Mouse (Mus musculus) midbrain, embryonic 11.5 days (tissue): ENCODE measurements around the gene Cdhr2. TPM values are rescaled to one million over a fixed set of nuclear protein-coding genes. Genes with fewer than 3 reads are reported as not detected.

ENCODE experiments used
- ATAC-seq: fragments of 200-750 bp; cut with Nextera tagmentation; 2 replicates; pipeline ENCODE4 v1.8.0; 2017; ENCODE audit warnings: moderate TSS enrichment, moderate library complexity; ENCODE audit not compliant: low FRiP score
- DNase-seq: peaks from one replicate; pipeline ENCODE4 v3.0.0; 2015; ENCODE audit warnings: low spot score; ENCODE audit errors: missing footprints
- H3K27ac ChIP-seq: fragments of 300-500 bp; sonication (generic); 2 replicates; pipeline ENCODE4 v1.5.1; 2014; ENCODE audit warnings: low read depth, low read length
- H3K27me3 ChIP-seq: fragments of 300-500 bp; sonication (generic); 2 replicates; pipeline ENCODE4 v1.6.1; 2014; ENCODE audit warnings: mild to moderate bottlenecking, low read length, moderate library complexity, mixed read lengths; ENCODE audit not compliant: control insufficient read depth, insufficient read depth
- H3K36me3 ChIP-seq: fragments of 300-500 bp; sonication (generic); 2 replicates; pipeline ENCODE4 v1.6.1; 2014; ENCODE audit warnings: mild to moderate bottlenecking, low read length, moderate library complexity, mixed read lengths; ENCODE audit not compliant: control insufficient read depth, insufficient read depth
- H3K4me1 ChIP-seq: fragments of 300-500 bp; sonication (generic); 2 replicates; pipeline ENCODE4 v1.6.1; 2014; ENCODE audit warnings: low read length; ENCODE audit not compliant: control insufficient read depth, insufficient read depth
- H3K4me2 ChIP-seq: fragments of 300-500 bp; sonication (generic); 2 replicates; pipeline ENCODE4 v1.6.1; 2014; ENCODE audit warnings: mild to moderate bottlenecking, moderate library complexity
- H3K4me3 ChIP-seq: fragments of 300-500 bp; sonication (generic); 2 replicates; pipeline ENCODE4 v1.5.1; 2014; ENCODE audit warnings: low read depth, low read length
- H3K9ac ChIP-seq: fragments of 300-500 bp; sonication (generic); 2 replicates; pipeline ENCODE4 v1.6.1; 2014; ENCODE audit warnings: low read length
- H3K9me3 ChIP-seq: fragments of 300-500 bp; sonication (generic); 2 replicates; pipeline ENCODE4 v1.6.1; 2016; ENCODE audit warnings: low read length; ENCODE audit not compliant: control insufficient read depth
- WGBS: fragments of 180-500 bp; shearing (Covaris S2); extraction: QIAGEN DNeasy Blood & Tissue Kit; methylation state at CpG from one replicate; pipeline ENCODE4 v1.1.7; 2014; 5-methylcytosine and 5-hydroxymethylcytosine counted together
- polyA plus RNA-seq: library from polyadenylated mRNA; unstranded; fragments of >200 nt; fragmentation: Nextera tagmentation; extraction: Ambion mirVana; gene quantifications from 2 replicates; pipeline ENCODE4 v1.2.1, GENCODE M21; 2014

Gene Cdhr2
- polyA plus RNA-seq, 1 experiment from 2014 or later = not detected

GRCm38 (mm10) chr13:54760164-54760795 is 59.0 kb downstream of the Cdhr2 start:
- Histone ChIP-seq H3K27ac (no peak overlapping the region), H3K36me3 (no peaks in the 10 kb centered on the region), H3K9ac (no peak overlapping the region), H3K4me3 (no peak overlapping the region), H3K4me2 (no peak overlapping the region), H3K4me1 (peaks cover 20% of the 10 kb centered on the region), H3K27me3 (peaks cover 21% of the 10 kb centered on the region), H3K9me3 (no peaks in the 10 kb centered on the region)
- peak; percentile 81 for DNase-seq
- 72% methylated on average over 8 of the region's 8 CpGs for WGBS
- no peak for ATAC-seq

- DNase-seq (peak; percentile 59), ATAC-seq (no peak)
- Histone ChIP-seq H3K36me3 (no peaks in the 10 kb centered on the region), H3K4me2 (no peak overlapping the region), H3K9me3 (no peaks in the 10 kb centered on the region), H3K27ac (no peak overlapping the region), H3K27me3 (peaks cover 27% of the 10 kb centered on the region), H3K4me3 (no peak overlapping the region), H3K9ac (no peak overlapping the region), H3K4me1 (peaks cover 23% of the 10 kb centered on the region)
- WGBS = 84% methylated on average over 7 of the region's 7 CpGs
Observed at GRCm38 (mm10) chr13:54760906-54761305, 59.6 kb downstream of the Cdhr2 start.

DNA sequence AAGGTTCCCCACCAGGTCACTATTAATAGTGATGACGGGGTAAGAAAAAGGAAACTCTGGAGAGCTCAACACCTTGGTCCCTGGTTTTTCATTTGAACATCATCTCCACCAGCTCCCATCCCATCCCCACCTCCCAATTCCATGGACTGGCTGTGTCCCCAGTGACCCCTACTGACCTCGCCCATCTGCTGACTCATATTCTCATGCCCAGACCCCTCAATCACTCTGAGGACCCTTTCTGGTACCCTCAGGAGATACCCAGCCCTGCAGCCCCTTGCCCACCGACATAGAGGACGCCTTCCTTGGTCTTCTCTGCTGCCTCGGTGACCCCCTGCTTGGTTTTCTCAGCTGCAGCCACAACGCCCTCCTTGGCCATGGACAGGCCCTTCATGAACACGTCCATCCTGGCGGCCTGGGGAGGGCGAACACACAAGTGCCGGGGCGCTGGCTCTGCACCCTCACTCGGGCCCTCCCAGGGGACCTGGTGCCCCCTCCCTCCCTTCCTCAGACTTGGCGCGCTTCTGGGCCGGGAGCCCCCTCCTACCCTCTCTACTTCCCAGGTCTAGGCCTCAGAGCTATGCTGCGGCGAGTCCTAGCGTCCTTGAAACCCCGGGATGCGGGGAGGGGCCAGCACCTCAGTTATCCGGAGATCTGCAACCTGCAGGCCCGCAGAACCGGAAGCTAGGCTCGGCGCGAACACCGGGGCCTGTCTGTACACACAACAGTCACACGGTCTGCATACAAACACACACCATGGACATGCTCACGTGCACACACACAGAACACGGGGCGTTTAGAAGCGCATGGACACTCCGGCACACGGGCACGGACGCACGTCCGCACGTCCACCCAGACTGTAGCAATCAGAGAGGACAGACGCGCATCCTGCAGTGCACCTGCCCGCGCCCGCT is 64.3 kb downstream of the Cdhr2 start:
- Histone ChIP-seq H3K4me1 (peaks cover 14% of the 10 kb centered on the region), H3K4me3 (peak overlapping the region; percentile 36), H3K9me3 (no peaks in the 10 kb centered on the region), H3K4me2 (peak overlapping the region; percentile 76), H3K27me3 (peaks cover 34% of the 10 kb centered on the region), H3K27ac (no peak overlapping the region), H3K9ac (peak overlapping the region; percentile 9), H3K36me3 (no peaks in the 10 kb centered on the region)
- ATAC-seq = peak; percentile 42
- peak; percentile 83 for DNase-seq
- WGBS = 5% methylated on average over 44 of the region's 44 CpGs

- ATAC-seq (peak; percentile 83), DNase-seq (peak; percentile 95)
- 1% methylated on average over 35 of the region's 35 CpGs for WGBS
- Histone ChIP-seq H3K4me3 (peak within 1 kb of the TSS; percentile 36), H3K4me2 (peak within 1 kb of the TSS; percentile 76), H3K27ac (no peak within 1 kb of the TSS), H3K4me1 (peaks cover 14% of the 10 kb centered on the region), H3K36me3 (no peaks in the 10 kb centered on the region), H3K9me3 (no peaks in the 10 kb centered on the region), H3K27me3 (peaks cover 32% of the 10 kb centered on the region), H3K9ac (peak within 1 kb of the TSS; percentile 9)
Observed at GRCm38 (mm10) chr13:54766192-54766768, 65.0 kb downstream of the Cdhr2 start, which contains the start of gene Sncb. Sncb (minus strand) TSS chr13:54766595.

GRCm38 (mm10) chr13:54767012-54767411 is 65.8 kb downstream of the Cdhr2 start:
- peak overlapping the region; percentile 76; the same call in 1 of the 2 replicates for H3K4me2 ChIP-seq
- 81% methylated on average over 4 of the region's 4 CpGs for WGBS

GRCm38 (mm10) chr13:54780592-54780991 is 79.3 kb downstream of the Cdhr2 start:
- ATAC-seq = no peak
- Histone ChIP-seq H3K4me3 (no peak overlapping the region), H3K4me1 (no peaks in the 10 kb centered on the region), H3K36me3 (no peaks in the 10 kb centered on the region), H3K4me2 (no peak overlapping the region), H3K9ac (no peak overlapping the region), H3K9me3 (no peaks in the 10 kb centered on the region), H3K27me3 (no peaks in the 10 kb centered on the region), H3K27ac (no peak overlapping the region)
- peak; percentile 31 for DNase-seq
- WGBS = 73% methylated on average over 3 of the region's 3 CpGs

More at GRCm38 (mm10) chr13:54767012-54767411, 65.8 kb downstream of the Cdhr2 start:
- no peaks in the 10 kb centered on the region for H3K36me3 ChIP-seq
- DNase-seq (peak; percentile 57), ATAC-seq (no peak)
- peaks cover 32% of the 10 kb centered on the region for H3K27me3 ChIP-seq
- no peak overlapping the region for H3K4me3 ChIP-seq
- no peaks in the 10 kb centered on the region for H3K9me3 ChIP-seq
- no peak overlapping the region for H3K27ac ChIP-seq
- no peak overlapping the region for H3K9ac ChIP-seq
- peaks cover 14% of the 10 kb centered on the region for H3K4me1 ChIP-seq

- Histone ChIP-seq H3K4me1 (no peaks in the 10 kb centered on the region), H3K4me3 (no peak overlapping the region), H3K9me3 (no peaks in the 10 kb centered on the region), H3K9ac (no peak overlapping the region), H3K4me2 (no peak overlapping the region), H3K36me3 (no peaks in the 10 kb centered on the region), H3K27ac (no peak overlapping the region), H3K27me3 (no peaks in the 10 kb centered on the region)
- 89% methylated on average over 3 of the region's 3 CpGs for WGBS
- DNase-seq = no peak
- ATAC-seq = no peak
Observed at GRCm38 (mm10) chr13:54781086-54781485, 79.8 kb downstream of the Cdhr2 start.

- Histone ChIP-seq H3K36me3 (no peaks in the 10 kb centered on the region), H3K4me2 (no peak overlapping the region), H3K9me3 (no peaks in the 10 kb centered on the region), H3K9ac (no peak overlapping the region), H3K4me1 (no peaks in the 10 kb centered on the region), H3K27ac (no peak overlapping the region), H3K4me3 (no peak overlapping the region), H3K27me3 (no peaks in the 10 kb centered on the region)
- ATAC-seq (no peak), DNase-seq (peak; percentile 19)
- 56% methylated on average over 2 of the region's 2 CpGs for WGBS
Observed at GRCm38 (mm10) chr13:54783235-54783634, 82.0 kb downstream of the Cdhr2 start.

DNA sequence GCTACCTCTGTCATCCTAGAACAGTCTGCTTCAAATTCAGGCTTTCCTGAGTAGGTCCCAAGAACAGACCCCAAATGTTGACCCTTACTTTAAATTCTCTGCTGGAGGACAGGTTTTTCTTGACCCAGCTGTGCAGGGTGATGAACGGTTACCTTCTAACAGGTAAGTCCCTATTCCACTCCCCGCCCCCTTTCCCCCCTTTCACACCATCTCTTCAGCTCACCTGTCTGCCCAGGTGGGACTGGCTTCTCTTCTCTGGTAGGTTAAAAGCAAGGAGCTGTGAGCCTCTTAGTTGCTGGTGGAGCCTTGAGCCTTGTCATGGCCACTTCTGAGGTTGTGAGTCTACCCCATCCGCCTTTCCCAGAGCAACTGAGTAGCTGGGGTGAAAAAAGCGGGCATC is 82.4 kb downstream of the Cdhr2 start, which contains the start of gene Eif4e1b:
Gene Eif4e1b (plus strand): TSS at position 301 of the 400 bp plus-strand sequence.
- H3K4me2 ChIP-seq = no peak within 1 kb of the TSS
- H3K36me3 ChIP-seq = no peaks in the 10 kb centered on the region
- H3K4me1 ChIP-seq = no peaks in the 10 kb centered on the region
- H3K9ac ChIP-seq = no peak within 1 kb of the TSS
- no peaks in the 10 kb centered on the region for H3K9me3 ChIP-seq
- WGBS = 88% methylated on average over 4 of the region's 4 CpGs
- H3K27ac ChIP-seq = no peak within 1 kb of the TSS
- H3K4me3 ChIP-seq = no peak within 1 kb of the TSS
- DNase-seq (peak; percentile 80), ATAC-seq (no peak)
- no peaks in the 10 kb centered on the region for H3K27me3 ChIP-seq
